Mouse (Mus musculus) urinary bladder, postnatal 10 days (tissue): Measurements from ENCODE around the gene Dtx2.

Source experiments
- DNase-seq: peaks from one replicate; pipeline ENCODE4 v3.0.0; 2022; ENCODE audit warnings: low spot score

Dtx2 gene

DNA sequence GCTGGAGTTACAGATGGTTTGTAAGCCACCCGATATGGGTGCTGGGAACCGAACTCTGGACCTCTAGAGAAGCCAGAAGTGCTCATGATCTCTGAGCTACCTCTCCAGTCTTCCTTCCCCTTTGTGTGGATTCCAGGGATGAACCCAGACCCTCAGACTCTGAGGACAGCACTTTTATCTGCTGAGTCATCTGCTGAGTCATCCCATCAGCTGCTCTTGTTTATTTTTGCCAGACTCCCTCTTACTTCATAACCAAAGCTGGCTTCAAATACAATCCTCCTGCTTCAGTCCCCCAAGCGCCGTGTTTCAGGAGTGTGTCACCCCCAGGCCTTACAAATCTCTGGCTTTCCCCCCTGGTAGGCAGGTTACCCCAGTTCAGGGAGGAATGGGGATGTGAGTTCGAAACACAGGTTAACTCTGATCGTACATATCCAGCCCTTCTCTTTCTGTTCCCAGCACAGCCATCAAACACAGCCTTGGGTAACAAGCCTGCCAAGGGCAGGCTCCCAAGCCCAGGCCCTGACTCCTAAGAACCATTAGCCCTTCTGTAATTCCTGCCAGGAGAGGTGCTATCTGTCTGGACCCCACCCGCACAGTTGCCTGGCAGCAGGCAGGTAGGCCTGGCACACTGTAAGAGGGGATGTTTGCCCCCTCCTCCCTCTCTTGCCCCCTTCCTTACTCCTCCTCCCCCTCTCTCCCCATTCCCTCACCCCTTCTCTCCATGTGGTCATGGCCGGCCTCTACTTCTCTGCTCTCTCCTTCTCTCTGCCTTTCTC is 18.5 kb upstream of the Dtx2 start:
- no peak for DNase-seq

DNA sequence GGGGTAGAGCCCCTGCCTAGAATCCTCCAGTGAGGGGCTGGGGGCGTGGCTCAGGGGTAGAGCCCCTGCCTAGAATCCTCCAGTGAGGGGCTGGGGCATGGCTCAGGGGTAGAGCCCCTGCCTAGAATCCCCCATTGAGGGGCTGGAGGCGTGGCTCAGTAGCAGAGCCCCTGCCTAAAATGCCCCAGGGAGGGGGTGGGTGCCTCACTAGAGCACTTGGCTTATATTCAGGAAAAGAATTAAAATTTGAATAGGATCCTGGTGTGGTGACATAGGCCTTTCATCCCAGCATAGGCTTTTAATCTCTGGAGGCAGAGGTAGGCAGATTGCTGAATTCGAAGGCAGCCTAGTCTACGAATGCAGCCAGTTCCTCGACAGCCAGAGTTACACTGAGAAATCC is 15.2 kb upstream of the Dtx2 start:
- no peak for DNase-seq

DNA sequence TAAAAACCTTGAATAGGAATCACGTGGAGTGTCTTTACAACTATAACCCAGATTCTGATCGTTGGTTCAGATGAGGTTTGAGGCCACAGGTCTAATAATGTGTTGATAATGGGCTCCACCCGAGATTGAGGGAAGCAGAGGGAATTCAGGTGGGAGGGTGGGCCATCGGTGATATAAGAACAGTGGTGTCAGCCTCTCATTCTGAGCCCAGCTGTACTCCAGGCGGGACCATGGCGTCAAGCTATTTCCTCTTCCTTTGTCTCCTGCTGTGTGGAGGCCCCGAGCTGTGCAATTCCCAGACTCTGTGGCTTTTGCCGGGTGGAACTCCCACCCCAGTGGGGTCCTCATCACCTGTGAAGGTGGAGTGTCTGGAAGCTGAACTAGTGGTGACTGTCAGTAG is 14.7 kb upstream of the Dtx2 start, which contains the start of gene Zp3:
Gene Zp3, plus strand, starts transcription at position 196 of the 400 bp plus-strand sequence.
- no peak for DNase-seq

DNA sequence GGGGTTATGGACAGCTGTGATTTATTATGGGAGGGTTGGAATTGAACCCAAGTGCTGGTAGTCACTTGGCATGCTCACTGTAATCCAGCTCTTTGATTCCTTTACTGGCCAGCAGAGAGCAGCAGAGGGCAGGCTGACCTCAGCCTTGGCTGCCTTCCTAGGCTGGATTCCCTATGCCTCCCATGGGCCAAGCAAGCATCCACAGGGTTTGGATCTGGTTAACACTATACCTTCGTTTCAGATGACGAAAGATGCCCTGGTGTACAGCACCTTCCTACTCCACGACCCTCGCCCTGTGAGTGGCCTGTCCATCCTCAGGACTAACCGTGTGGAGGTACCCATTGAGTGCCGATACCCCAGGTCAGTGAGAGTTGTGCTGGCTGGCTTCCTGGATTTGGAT is 12.2 kb upstream of the Dtx2 start:
- no peak for DNase-seq

DNA sequence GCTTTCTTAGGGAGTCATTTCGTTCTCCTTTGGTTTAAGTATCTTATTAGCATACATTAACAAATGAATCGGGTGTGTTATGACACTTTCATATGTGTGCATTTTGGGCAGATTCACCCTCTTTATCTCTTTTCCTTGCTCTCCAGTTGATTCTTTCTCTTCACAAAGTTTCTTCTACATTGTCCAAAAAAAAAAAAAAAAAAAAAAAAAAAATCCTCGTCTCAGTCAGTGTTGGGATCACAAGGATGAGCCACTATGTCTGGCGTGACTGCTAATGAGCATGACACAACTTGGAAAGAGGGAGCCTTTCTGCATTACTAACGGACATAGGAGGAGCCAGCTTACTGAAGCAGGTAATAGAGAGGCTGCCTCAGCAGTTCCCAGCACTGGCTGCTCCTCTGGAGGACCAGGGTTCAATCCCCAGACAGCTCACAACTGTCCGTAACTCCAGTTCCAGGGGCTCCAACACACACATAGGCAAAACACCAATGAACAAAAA is 10.0 kb upstream of the Dtx2 start:
- no peak for DNase-seq

DNA sequence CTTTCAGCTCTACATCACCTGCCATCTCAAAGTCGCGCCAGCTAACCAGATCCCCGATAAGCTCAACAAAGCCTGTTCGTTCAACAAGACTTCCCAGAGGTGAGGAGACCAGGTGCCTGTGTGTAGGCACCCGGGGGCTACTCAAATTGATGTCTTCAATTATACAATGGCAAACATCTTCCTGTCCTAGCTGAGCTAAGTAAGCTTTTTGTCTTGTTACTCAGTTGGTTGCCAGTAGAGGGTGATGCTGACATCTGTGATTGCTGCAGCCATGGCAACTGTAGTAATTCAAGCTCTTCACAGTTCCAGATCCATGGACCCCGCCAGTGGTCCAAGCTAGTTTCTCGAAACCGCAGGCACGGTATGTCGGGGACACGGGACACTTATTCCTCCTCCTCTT is 7.4 kb upstream of the Dtx2 start:
- DNase-seq, result no peak

DNA sequence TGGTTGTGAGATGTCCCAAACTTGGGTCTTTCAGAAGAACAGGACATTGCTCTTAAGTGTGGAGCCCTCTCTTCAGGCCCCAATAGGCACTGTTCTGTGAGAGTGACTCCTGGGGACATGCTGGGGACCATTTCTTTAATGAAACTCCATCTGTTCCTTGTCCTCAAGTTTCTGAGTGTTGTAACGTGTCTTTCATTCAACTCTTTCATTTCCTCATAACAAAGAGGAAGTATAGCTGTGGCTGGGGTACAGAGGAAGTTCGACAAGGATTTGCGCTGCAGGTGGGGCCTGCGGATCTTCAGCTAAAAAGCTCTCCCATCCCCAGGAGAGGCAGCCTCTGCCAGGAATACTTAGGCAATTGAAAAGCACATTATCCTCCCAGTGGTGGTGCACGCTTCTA is 4.0 kb upstream of the Dtx2 start:
- no peak for DNase-seq

DNA sequence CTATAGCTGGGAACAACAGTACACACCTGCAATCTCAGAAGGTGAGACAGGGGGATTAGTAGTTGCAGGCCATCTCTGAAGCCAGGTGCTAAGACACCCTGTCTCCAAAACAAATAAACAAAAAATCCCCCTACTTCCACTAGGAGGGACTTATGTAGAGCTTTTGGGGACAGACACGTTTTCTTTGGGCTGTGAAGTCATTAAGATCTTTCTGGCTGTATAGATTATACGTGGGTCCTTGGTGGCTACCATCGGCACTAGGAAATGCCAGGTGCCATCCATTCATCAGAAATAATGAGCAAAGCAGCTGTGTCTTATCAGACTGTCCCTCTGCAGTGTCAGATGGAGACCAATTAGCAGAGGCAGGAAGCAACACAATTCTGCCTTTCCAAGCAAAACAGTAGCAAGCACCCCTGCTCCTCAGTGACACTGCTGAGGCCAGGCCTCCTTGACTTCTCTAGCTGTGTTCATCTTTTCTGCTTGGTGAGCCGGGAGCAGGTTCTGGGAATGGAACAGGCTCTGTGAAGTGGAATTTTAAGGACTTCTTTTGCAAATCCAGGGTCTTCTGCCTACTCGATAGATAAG is 1.1 kb upstream of the Dtx2 start:
- DNase-seq, result no peak

DNA sequence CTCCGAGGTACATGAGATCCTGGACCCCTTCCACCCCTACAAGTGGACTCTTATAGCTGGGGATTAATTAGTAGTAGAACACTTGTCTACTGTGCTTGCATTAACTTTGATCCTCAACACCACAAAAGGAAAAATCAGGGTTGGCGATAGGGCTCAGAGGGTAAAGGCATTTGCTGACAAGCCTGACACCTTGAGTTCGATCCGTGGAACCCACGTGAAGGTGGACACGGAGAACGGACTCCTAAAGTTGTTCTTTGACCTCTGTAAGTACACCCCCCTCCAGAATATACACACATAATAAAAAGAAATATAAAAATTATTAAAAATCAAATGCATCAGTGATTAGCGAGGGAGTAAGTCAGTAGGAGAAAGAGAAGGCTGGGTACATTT is 270 bp upstream of the Dtx2 start:
- DNase-seq, result no peak

DNA sequence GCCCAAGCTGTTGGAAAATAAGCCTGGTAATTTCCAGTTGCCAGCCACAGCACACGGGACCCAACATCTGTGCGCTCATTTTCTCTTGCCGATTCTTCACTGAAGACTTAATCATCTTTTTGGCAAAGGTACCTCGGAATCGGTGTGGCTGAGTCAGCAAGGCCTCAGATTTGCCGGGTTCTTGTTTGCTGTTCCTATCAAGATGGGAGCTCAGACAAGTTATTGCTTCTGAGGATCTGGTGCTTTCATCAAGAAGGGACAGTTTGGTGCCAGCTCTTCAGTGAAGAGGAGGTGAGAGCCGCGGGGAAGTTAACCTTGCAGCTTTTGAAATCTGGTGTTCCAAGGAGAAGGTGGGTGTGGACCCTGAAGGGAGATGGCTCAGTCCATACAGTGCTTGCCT is 1.6 kb downstream of the Dtx2 start:
- no peak for DNase-seq

DNA sequence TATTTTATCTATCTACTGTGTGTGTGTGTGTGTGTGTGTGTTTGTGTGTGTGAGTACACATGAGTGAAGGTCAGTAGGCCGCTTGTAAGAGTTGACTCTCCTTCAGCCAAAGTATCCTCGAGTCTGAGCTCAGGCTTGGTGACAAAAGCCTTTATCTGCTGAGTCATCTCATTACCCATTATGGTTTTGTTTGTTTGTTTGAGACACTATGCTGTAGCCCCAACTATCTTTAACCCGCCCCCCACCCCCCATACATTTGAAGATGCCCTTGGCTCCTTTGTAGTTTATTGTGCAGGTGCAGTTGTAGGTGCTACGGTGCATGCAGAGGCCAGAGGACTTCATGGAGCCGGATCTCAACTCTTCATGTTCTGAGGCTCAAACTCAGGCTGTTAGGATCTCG is 6.6 kb downstream of the Dtx2 start:
- no peak for DNase-seq

DNA sequence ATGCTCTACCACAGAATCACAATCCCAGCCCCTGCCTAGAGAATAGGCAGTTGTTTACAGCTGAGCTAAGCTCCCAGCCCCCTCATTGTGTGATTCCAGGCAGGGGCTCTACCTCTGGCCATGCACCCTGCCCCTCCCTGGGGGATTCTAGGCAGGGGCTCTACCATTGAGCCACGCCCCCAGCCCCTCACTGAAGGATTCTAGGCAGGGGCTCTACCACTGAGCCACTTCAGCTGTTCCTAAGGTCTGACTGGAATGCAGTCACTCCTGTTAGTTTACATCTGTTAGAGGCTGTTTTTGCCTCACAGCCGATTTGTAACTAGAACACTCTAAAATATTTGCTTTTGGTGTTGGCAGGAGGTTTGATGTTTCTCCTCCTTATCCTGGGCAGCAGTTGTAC is 7.7 kb downstream of the Dtx2 start:
- no peak for DNase-seq

DNA sequence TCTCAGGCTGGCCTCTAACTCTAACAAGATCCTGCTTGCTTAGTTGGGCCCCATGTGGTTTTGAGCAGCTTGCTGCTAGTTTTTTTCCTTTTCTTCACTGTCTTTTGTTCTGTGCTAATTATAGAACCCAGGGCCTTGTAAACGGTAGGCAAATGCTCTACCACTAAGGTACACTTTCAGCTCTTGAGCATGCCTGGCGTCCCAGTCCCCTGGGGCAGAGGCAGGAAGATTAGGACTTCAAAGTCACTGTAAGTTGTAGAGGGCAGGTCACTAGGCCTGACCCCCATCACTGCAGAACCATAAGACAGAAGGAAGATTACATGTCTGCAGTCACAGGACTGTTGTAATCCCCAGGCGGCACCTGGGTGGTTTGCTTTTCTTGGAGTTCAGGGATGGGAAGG is 8.2 kb downstream of the Dtx2 start:
- DNase-seq, result no peak

DNA sequence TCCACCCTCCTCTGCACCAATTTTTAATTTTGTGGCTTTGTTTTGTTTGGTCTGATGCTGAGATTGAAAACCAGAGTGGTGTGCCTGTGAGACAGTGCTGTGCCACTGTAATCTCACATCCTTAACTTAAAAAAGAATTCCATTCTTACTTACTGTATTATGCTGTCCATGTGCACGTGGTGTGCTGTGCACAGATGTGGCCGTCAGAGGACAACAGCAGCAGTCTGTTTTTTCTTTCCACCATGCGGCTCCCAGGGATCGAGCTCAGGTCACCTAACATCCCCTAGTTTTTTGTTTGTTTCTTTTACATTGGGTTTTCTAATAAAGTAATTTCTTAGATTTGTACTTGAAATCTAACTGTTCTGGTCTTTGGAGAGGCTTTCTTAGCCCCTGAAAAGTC is 9.9 kb downstream of the Dtx2 start:
- DNase-seq, result no peak

DNA sequence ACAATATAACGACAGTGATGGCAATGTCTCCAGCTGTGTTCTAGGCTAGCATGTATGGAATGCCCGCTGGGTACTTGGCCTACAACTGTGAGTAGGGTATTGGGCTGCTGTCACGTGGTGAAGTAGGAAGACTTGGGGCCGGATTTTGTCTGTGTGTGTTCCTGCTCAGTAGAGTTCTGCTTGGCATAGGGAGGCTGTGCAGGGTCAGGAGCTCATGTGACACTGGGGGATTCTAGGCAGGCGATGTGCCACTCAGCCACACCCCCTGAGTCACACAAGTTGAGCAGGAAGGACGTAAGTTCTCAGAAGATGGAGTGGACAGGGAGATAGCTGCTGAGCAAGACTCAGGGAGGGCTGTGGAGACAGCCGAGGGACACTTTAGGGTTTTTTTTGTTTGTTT is 13.1 kb downstream of the Dtx2 start:
- no peak for DNase-seq

DNA sequence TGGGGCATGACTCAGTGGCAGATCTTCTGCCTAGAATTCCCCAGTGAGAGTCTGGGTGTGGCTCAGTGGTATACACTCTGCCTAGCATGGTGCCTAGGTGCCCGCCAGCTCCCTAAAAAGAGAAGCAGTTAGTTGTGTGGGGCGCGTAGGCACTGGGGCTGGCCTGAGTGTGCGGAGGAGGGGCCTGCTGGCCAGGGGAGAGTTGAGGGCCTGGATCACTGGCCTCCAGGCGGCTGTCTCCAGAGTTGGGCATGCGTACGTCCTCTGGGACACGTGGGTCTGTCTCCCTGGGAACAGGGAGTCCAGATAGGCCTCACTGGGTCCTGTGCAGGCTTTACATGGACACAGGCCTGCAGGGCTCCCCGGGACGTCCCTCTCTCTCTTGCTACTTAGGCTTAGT is 20.3 kb downstream of the Dtx2 start:
- no peak for DNase-seq

DNA sequence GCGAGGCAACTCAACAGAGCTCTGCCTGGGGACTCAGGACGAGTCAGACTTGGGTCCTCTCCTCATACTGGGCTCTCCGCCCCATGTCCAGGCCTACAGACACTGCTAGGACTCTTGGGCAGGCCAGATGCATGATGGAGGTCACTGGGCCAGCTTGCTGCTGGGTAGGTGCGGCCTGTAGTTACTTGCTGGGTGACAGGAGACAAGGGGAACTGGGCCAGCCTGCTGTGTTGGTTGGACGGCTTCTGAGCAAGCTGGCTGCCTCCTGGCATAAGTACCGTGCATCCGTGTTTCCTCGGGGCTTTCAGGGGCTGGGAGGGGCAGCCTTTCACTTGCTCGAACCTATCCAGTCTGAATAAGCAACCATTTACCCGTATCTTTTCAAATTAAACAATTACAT is 21.0 kb downstream of the Dtx2 start:
- DNase-seq, result no peak

DNA sequence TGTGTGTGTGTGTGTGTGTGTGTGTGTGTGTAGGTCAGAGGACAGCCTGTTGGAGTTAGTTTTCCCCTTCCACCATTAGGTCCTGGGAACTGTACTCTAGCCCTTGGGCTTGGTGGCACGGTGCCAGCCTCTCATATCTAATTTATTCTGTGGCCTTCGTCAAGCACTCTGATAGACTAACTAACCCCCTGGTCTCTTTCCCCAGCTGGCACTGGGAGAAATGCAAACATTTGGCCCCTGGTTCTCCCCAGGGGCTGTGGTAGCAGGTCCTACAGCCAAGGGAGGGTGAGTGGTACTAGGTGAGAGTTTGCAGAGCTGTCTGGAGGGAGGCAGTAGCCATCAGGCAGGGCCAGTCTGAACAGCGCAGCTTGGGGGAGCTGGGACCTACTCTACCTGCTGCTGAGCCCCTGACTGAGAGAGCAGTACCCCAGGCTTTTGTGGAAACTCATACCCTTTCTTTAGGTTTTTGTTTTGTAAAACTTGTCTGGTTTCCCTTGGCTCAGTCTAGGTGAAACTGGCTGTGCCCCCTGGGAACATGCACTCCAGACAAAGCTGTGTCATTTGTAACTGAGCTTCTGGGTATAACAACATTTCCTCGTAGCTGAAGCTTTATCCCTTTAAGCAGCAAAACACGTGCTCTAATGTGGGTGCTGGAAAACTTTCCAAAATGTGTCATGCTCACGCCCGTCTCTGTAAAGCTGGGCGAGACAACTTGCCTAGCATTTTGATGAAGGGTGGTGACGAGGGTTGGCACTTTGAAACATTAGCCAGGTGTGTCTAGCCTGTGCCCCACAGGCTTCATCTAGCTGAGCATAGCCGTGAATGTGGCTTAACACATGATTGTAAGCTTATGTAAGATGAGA is 21.6 kb downstream of the Dtx2 start:
- no peak for DNase-seq

DNA sequence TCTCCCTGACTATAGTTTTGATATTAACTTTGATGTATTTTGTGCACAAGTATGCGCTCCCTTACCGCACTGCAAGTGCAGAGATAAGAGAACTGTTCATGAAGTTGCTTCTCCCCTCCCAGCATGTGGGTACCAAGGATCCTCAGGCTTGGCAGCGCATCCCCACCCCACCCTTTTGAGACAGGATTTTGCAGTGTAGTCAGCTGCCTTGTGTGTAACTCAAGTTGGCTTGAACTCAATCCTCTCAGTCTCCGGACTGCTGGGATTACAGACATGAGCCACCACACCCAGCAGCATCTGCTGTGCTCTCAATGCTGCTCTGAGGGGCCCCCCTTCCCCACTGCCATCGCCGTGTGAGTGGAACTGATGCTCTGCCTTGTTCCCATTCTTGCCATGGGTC is 22.7 kb downstream of the Dtx2 start:
- DNase-seq, result no peak

DNA sequence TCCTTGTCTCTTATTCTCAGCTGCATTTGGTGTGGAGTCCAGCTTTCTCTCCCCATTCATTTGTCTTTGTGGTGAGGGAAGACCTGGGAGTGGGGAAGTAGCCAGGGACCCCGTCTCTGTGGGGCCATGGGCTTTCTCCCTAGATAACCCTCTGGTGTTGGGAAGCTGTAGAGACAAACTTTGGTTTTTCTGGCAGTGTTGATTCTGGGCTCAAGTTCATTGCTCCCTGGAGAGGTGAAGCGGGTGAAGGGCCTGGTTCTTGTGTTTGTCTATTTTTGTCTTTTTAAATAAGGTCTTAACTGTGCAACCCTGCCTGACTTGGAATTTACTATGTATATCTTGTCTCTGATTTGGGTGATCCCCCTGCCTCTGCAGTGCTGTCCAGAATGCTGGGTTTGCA is 24.1 kb downstream of the Dtx2 start:
- DNase-seq, result no peak

DNA sequence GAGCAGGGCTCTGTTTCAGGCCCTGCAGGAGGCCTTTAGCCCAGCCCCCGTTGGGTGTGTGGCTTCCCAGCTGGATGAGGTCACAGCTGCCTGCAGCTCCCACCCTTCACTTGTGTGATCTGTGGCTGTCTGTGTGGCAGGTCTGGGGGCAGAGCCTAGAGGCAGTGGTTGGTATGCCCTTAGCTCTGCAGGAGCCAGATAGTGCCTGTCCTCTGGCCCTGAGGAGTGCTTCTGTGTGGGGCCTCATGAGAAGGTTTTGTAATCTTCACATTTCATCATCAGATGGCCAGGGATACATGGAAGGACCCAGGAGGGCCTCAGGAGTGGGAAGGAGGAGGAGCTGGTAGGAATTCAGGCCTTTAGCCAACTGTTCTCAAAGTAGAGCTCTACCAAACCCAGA is 25.3 kb downstream of the Dtx2 start:
- no peak for DNase-seq

DNA sequence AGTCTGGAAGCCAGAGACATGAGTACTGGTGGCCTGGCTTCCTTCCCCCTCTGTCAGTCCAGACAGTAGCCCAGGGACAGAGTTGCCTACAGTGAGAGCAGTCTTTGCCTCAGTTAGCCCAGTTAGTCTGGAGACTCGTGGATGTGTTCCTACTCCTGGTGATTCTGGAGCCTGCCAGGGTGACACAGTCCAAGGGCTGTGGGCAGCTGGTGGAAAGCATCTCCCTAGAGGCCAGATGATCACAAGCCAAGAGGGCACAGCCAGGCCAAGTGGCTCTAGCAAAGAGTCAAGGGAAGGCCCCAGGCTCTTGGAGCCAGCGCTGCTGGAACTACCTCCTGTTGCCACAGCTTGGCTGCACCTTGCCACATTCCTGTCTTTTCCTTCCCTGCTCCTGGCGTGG is 31.1 kb downstream of the Dtx2 start:
- no peak for DNase-seq

DNA sequence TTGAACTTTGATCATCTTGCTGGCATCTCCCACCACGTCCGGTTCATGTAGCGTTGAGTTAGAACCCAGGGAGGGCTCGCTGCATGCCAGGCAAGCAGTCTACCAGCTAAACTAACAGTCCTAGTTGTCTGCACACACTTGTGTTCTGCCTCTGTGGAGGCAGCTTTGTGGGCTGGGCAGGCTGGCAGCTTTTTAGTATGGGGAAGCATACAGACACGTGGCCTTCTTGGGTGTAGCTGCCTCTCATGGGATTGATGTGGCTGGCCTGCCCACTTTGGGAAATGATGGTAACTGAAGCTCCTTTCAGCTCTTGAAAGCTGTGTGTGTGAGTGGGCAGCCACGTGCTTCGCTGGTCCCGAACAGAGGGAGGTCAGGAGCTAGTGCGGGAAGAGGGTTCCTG is 32.3 kb downstream of the Dtx2 start:
- no peak for DNase-seq
